31 mouse cellular contexts compared by ENCODE assay signal in the genomic region with DNA sequence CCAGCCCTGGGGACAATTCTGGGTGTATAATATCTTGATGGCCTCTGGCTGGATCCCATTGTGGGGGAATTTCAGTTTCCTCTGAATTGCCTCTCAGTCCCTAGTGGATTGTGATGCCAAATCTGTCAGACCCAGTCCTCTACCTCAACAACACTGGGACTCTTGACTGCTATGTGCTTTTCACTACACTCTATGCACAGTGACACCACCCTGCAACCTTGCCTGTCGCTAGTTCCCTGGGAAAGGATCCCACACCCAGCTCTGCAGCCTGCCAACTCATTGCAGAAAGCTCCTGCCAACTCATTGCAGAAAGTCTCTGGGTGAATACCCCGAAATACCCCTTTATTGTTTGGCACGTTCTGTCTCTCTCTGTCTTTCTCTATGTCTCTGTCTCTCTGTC.
A peak's percentile ranks its signal among the peaks of the same experiment; 100 is the strongest.
DNase-seq lines count a peak whose midpoint lies in the region; ATAC-seq lines count a peak whose summit lies in the region.
"Had no signal": no experiment of that assay in that cellular context is flagged by ENCODE, and none has a peak within 500 bp of the region (broad histone marks: within the 10 kb centered on the region; RNA-seq: fewer than 3 reads in every experiment).

No protein-coding gene starts in this region.

- DNase-seq in forebrain, embryonic 14.5 days (ENCODE audit: low spot score) = no peak
- DNase-seq in frontal cortex, postnatal 14 days (ENCODE audit: low spot score in 2 of 2) = no peak
- DNase-seq in left cerebral cortex, postnatal 4 days = peak; percentile 1
- DNase-seq in left cerebral cortex, postnatal 14 days (ENCODE audit: low spot score in 2 of 2) = no peak
- DNase-seq in kidney, postnatal 25 days = no peak
- DNase-seq: adrenal gland, adult 2 months; adrenal gland, postnatal 14 days; B cell, adult 2 months; cerebellum, adult 18-20 months; cerebellum, adult 9-10 months; cerebellum, postnatal 36 days; embryo, embryonic 11 days; gastrocnemius, adult 2 months; gastrocnemius, postnatal 14 days; heart, adult 18-20 months; kidney, adult 18-20 months; kidney, adult 9 months had no signal

- 0 out of 2 replicates have a peak, but pooled peaks have one; percentile 41 for ATAC-seq in forebrain, embryonic 13.5 days
- ATAC-seq in forebrain, embryonic 14.5 days = no peak
- ATAC-seq in frontal cortex, adult (ENCODE audit: low TSS enrichment) = peak; percentile 56
- ATAC-seq: inflammation-experienced regulatory T-cells, adult 6 months; intestine, embryonic 16.5 days; Patski had no signal

- H3K4me3 ChIP-seq in forebrain, embryonic 13.5 days = no peak overlapping the region
- H3K4me3 ChIP-seq in forebrain, embryonic 14.5 days (ENCODE audit: low read depth, low read length) = no peak overlapping the region
- H3K4me3 ChIP-seq: embryonic facial prominence, embryonic 10.5 days; embryonic facial prominence, embryonic 13.5 days; erythroblast, embryonic 14.5 days; gastrocnemius, adult 2 months; heart, embryonic 12.5 days; heart, embryonic 15.5 days; hindbrain, embryonic 12.5 days; hindbrain, embryonic 15.5 days had no signal

- H3K27me3 ChIP-seq in forebrain, embryonic 13.5 days = no peaks in the 10 kb centered on the region
- H3K27me3 ChIP-seq in forebrain, embryonic 14.5 days (replicated peaks; ENCODE audit: control insufficient read depth, insufficient read depth, low read length) = no peaks in the 10 kb centered on the region
- H3K27me3 ChIP-seq: CH12.LX; embryonic facial prominence, embryonic 13.5 days; heart, embryonic 12.5 days; heart, embryonic 15.5 days; hindbrain, embryonic 12.5 days; hindbrain, embryonic 15.5 days; Patski had no signal

- H3K36me3 ChIP-seq in forebrain, embryonic 13.5 days (ENCODE audit: poor library complexity, severe bottlenecking) = no peaks in the 10 kb centered on the region
- H3K36me3 ChIP-seq in forebrain, embryonic 14.5 days (ENCODE audit: control insufficient read depth, insufficient read depth, low read length) = no peaks in the 10 kb centered on the region
- H3K36me3 ChIP-seq: embryonic facial prominence, embryonic 10.5 days; embryonic facial prominence, embryonic 13.5 days; G1E; heart, embryonic 12.5 days; heart, embryonic 15.5 days; hindbrain, embryonic 12.5 days; hindbrain, embryonic 15.5 days had no signal

- no peak overlapping the region for H3K9ac ChIP-seq in forebrain, embryonic 13.5 days
- no peak overlapping the region for H3K9ac ChIP-seq in forebrain, embryonic 14.5 days (ENCODE audit: low read length)
- H3K9ac ChIP-seq: embryonic facial prominence, embryonic 13.5 days; heart, embryonic 12.5 days; heart, embryonic 15.5 days; hindbrain, embryonic 12.5 days; hindbrain, embryonic 15.5 days had no signal

- WGBS in forebrain, embryonic 13.5 days = 80% methylated on average over 3 of the region's 3 CpGs
- 74% methylated on average over 3 of the region's 3 CpGs for WGBS in forebrain, embryonic 14.5 days

- H3K9me3 ChIP-seq in forebrain, embryonic 13.5 days (replicated peaks) = no peaks in the 10 kb centered on the region
- H3K9me3 ChIP-seq in forebrain, embryonic 14.5 days (replicated peaks; ENCODE audit: control insufficient read depth, low read length) = no peaks in the 10 kb centered on the region
- H3K9me3 ChIP-seq: embryonic facial prominence, embryonic 10.5 days; embryonic facial prominence, embryonic 13.5 days; G1E; heart, embryonic 12.5 days; heart, embryonic 15.5 days; hindbrain, embryonic 12.5 days; hindbrain, embryonic 15.5 days had no signal

- no peak overlapping the region for H3K27ac ChIP-seq in forebrain, embryonic 13.5 days
- H3K27ac ChIP-seq in forebrain, embryonic 14.5 days (ENCODE audit: low read depth, low read length) = no peak overlapping the region
- H3K27ac ChIP-seq: embryonic facial prominence, embryonic 10.5 days; embryonic facial prominence, embryonic 13.5 days; gastrocnemius, adult 2 months; heart, embryonic 15.5 days; hindbrain, embryonic 12.5 days; hindbrain, embryonic 15.5 days had no signal

- H3K4me2 ChIP-seq in forebrain, embryonic 13.5 days = no peak overlapping the region
- H3K4me2 ChIP-seq in forebrain, embryonic 14.5 days (ENCODE audit: low read length) = no peak overlapping the region
- H3K4me2 ChIP-seq: embryonic facial prominence, embryonic 13.5 days; heart, embryonic 12.5 days; heart, embryonic 15.5 days; hindbrain, embryonic 12.5 days; hindbrain, embryonic 15.5 days had no signal

- H3K4me1 ChIP-seq in forebrain, embryonic 13.5 days = no peaks in the 10 kb centered on the region
- no peaks in the 10 kb centered on the region for H3K4me1 ChIP-seq in forebrain, embryonic 14.5 days (ENCODE audit: control insufficient read depth, insufficient read depth, low read length)
- H3K4me1 ChIP-seq: embryonic facial prominence, embryonic 10.5 days; embryonic facial prominence, embryonic 13.5 days; heart, embryonic 15.5 days; hindbrain, embryonic 12.5 days; hindbrain, embryonic 15.5 days had no signal

- intact Hi-C loops in left cerebral cortex, postnatal 4 days (cut with DNase I) = no loop called here
- intact Hi-C loops in left cerebral cortex, postnatal 14 days (cut with DNase I) = no loop called here
